Mouse (Mus musculus): ENCODE measurements around the gene Zfp583. TPM values are rescaled to one million over a fixed set of nuclear protein-coding genes. Genes with fewer than 3 reads are reported as not detected.

Zfp583 gene
- polyA plus RNA-seq, 1 experiment from 2014 or later: 14.6 TPM

DNA sequence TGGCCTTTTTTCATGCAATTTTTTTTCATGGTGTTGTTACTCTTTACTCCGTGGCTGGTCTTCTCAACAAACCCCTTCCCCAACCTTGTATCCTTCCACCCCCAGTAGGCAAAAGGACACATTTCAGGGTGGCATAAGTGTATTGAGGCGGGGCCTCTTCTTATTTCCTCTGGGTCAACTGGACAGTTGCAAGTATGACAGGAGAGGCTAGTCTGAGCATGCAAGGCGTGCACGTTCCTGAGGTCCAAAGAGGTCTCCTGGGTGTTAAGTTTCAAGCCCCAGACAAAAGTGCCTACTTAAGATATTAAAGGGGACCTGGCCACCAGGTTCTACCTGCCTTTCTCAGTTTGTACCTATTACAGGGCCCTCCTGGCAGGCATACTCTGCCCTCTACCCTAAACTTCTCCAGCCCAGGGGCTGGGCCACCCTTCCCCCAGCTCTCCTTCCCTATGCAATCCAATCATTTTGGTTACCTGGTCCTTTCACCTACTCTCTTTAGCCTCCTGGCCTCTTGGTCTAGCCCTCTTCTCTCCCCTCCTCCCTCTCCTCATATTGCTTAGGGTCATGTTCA, 46.6 kb downstream of the Zfp583 start:
- H3K4me2 ChIP-seq: peak overlapping the region; percentile 55
- H3K27me3 ChIP-seq (replicated peaks): no peaks in the 10 kb centered on the region
- H3K4me3 ChIP-seq: no peak overlapping the region; the same call in 1 of the 2 replicates
- H3K9ac ChIP-seq: no peak overlapping the region
- 94% methylated on average over 4 of the region's 4 CpGs for WGBS
- no peaks in the 10 kb centered on the region for H3K9me3 ChIP-seq
- H3K27ac ChIP-seq: peak overlapping the region; percentile 92; the same call in 1 of the 2 replicates
- peaks cover 31% of the 10 kb centered on the region for H3K4me1 ChIP-seq
- no peak for ATAC-seq (replicated peaks)
- H3K36me3 ChIP-seq (replicated peaks): no peaks in the 10 kb centered on the region

DNA sequence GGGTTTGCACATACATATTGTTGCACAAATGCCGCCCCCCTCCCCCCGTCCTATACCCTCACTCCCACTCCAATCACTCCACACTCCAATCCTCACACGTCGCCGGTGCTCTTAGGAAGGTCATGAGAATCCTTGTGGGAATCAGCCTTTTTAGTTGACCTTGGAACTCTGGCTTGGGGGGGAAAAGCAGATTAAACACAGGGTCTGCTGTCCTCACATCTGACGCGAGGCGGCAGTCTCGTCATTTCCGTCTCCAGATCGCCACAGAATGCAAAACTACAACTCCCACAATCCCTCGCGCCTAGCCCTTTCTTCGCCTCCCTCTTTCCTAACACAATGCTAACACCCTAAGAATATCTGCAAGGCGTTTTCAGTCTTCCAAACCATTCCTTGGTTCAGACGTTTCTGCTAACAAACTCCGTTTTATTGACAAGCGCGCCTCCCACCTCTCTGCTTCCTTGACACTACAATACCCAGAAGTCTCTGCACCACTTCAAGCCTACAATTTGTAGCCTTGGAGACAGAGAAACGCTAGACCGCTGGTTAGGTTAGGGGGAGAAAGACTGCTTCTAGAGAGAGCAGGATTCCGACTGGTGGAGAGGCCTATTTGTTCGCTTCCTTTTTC, 47.5 kb downstream of the Zfp583 start:
- peak overlapping the region; percentile 92 for H3K27ac ChIP-seq
- peak overlapping the region; percentile 55 for H3K4me2 ChIP-seq
- no peaks in the 10 kb centered on the region for H3K27me3 ChIP-seq (replicated peaks)
- no peaks in the 10 kb centered on the region for H3K9me3 ChIP-seq
- peak; percentile 74 for ATAC-seq (replicated peaks)
- peaks cover 29% of the 10 kb centered on the region for H3K4me1 ChIP-seq
- H3K36me3 ChIP-seq (replicated peaks): no peaks in the 10 kb centered on the region
- WGBS: 1% methylated on average over 23 of the region's 23 CpGs
- peak overlapping the region; percentile 58 for H3K9ac ChIP-seq
- peak overlapping the region; percentile 57 for H3K4me3 ChIP-seq

DNA sequence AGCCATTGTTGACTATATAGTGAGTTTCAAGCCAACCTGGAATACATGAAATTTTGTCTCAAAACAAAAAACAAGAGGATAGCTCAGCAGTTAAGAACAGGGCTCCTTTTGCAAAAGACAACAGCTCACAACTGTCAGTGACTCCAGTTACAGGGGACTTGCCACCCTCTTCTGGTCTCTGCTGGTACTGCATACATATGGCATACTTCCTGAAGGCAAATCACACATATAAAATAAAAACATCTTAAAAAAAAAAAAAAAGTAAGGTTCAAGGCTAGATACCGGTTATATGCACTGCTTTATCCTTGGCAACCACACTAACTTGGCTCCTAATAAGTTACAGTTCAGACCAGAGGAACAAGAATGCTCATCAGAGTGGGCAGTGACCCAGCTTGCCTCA, 48.3 kb downstream of the Zfp583 start:
- Histone ChIP-seq H3K4me3 (peak overlapping the region; percentile 57), H3K27ac (peak overlapping the region; percentile 92), H3K4me1 (peaks cover 21% of the 10 kb centered on the region), H3K36me3 (replicated peaks) (no peaks in the 10 kb centered on the region), H3K9me3 (no peaks in the 10 kb centered on the region), H3K9ac (peak overlapping the region; percentile 58; the same call in 1 of the 2 replicates), H3K27me3 (replicated peaks) (no peaks in the 10 kb centered on the region), H3K4me2 (peak overlapping the region; percentile 55)
- WGBS: 0% methylated on average over 1 of the region's 1 CpGs
- peak; percentile 4 for ATAC-seq (replicated peaks)

DNA sequence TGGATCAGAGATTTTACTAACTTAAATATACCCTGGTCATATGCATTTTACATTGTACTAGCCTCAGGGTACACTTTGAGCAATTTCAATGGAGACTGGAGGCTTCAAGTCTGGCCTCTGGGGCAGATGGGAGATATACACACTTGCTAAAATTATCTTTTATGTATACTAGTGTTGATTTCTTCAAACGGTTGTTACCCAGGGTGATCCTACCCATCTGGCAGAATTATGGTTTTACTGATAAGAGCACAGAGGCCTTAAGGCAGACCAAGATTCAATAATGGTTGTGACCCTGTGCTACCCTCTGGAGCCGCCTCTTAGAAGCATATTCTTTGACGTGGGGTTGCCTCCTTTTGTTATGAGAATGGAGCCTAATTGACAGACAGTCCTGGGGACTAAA, 53.2 kb downstream of the Zfp583 start:
- Histone ChIP-seq H3K36me3 (replicated peaks) (no peaks in the 10 kb centered on the region), H3K4me1 (no peaks in the 10 kb centered on the region), H3K4me2 (no peak overlapping the region), H3K9ac (no peak overlapping the region), H3K4me3 (no peak overlapping the region), H3K9me3 (no peaks in the 10 kb centered on the region), H3K27ac (no peak overlapping the region), H3K27me3 (replicated peaks) (no peaks in the 10 kb centered on the region)
- ATAC-seq (replicated peaks): no peak
- WGBS: 66% methylated on average over 3 of the region's 3 CpGs

DNA sequence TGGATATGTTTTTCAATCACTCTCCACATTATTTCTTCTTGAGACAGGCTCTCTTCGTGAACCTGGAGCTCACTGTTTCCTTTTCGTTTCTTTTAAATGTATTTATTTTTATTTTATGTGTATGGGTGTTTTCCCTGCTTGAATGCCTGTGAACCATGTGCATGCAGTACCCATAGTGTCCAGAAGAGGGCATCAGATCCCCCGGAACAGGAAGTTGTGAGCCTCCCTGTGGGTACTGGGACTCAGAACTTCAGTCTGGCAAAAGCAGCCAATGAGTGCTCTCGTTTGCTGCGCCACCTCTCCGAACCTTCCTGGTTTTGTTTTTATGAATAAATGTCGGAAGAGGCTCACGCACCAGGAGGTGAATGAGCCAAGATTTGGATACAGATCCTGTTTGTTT, 65.4 kb downstream of the Zfp583 start:
- 60% methylated on average over 8 of the region's 8 CpGs for WGBS
- no peaks in the 10 kb centered on the region for H3K9me3 ChIP-seq
- no peak overlapping the region for H3K9ac ChIP-seq
- no peak overlapping the region for H3K27ac ChIP-seq
- no peak overlapping the region for H3K4me3 ChIP-seq
- H3K27me3 ChIP-seq (replicated peaks): no peaks in the 10 kb centered on the region
- H3K4me1 ChIP-seq: no peaks in the 10 kb centered on the region
- H3K4me2 ChIP-seq: no peak overlapping the region
- no peaks in the 10 kb centered on the region for H3K36me3 ChIP-seq (replicated peaks)
- ATAC-seq (replicated peaks): no peak

Other genes starting within 250 kb of the Zfp583 start
- gene Zfp787, start 175.3 kb downstream of the Zfp583 start, polyA plus RNA-seq (2015; fragmentation: Nextera tagmentation; extraction: Ambion mirVana): 26.3 and 28.1 TPM in 2 replicates
- gene Zfp444, start 159.1 kb downstream of the Zfp583 start, polyA plus RNA-seq (2015; fragmentation: Nextera tagmentation; extraction: Ambion mirVana): 102 TPM in 2 replicates
- gene Galp, start 134.2 kb downstream of the Zfp583 start, polyA plus RNA-seq (2015; fragmentation: Nextera tagmentation; extraction: Ambion mirVana): not detected in 2 replicates
- gene Zscan5b, start 109.0 kb downstream of the Zfp583 start, polyA plus RNA-seq (2015; fragmentation: Nextera tagmentation; extraction: Ambion mirVana): not detected in 2 replicates
- gene Epp13, start 78.6 kb downstream of the Zfp583 start, polyA plus RNA-seq (2015; fragmentation: Nextera tagmentation; extraction: Ambion mirVana): not detected in 2 replicates
- 15.5 and 16.8 TPM in 2 replicates for gene Zfp667, start 44.7 kb downstream of the Zfp583 start, polyA plus RNA-seq (2015; fragmentation: Nextera tagmentation; extraction: Ambion mirVana)
- 8.9 and 11.1 TPM in 2 replicates for gene Gm3854, start 12.5 kb upstream of the Zfp583 start, polyA plus RNA-seq (2015; fragmentation: Nextera tagmentation; extraction: Ambion mirVana)
- 5.3 and 6.1 TPM in 2 replicates for gene Zfp78, start 32.0 kb upstream of the Zfp583 start, polyA plus RNA-seq (2015; fragmentation: Nextera tagmentation; extraction: Ambion mirVana)
- gene Zfp28, start 52.0 kb upstream of the Zfp583 start, polyA plus RNA-seq (2015; fragmentation: Nextera tagmentation; extraction: Ambion mirVana): 17.7 and 18.2 TPM in 2 replicates
- gene Smim17, start 67.4 kb upstream of the Zfp583 start, polyA plus RNA-seq (2015; fragmentation: Nextera tagmentation; extraction: Ambion mirVana): 5.9 and 7.5 TPM in 2 replicates
- gene Gm20715, start 79.0 kb upstream of the Zfp583 start, polyA plus RNA-seq (2015; fragmentation: Nextera tagmentation; extraction: Ambion mirVana): 0.05 TPM in 1 of 2 replicates, not detected in the other
- gene Olfr1344, start 107.4 kb upstream of the Zfp583 start, polyA plus RNA-seq (2015; fragmentation: Nextera tagmentation; extraction: Ambion mirVana): 0.20 TPM in 1 of 2 replicates, not detected in the other
- not detected in 2 replicates for gene Olfr1336, start 124.9 kb upstream of the Zfp583 start, polyA plus RNA-seq (2015; fragmentation: Nextera tagmentation; extraction: Ambion mirVana)
- not detected in 2 replicates for gene Olfr1346, start 135.8 kb upstream of the Zfp583 start, polyA plus RNA-seq (2015; fragmentation: Nextera tagmentation; extraction: Ambion mirVana)
- not detected in 2 replicates for gene Olfr5, start 155.7 kb upstream of the Zfp583 start, polyA plus RNA-seq (2015; fragmentation: Nextera tagmentation; extraction: Ambion mirVana)
- gene Olfr1347, start 168.5 kb upstream of the Zfp583 start, polyA plus RNA-seq (2015; fragmentation: Nextera tagmentation; extraction: Ambion mirVana): not detected in 2 replicates
- not detected in 2 replicates for gene Olfr1348, start 177.5 kb upstream of the Zfp583 start, polyA plus RNA-seq (2015; fragmentation: Nextera tagmentation; extraction: Ambion mirVana)
- gene Olfr1349, start 191.7 kb upstream of the Zfp583 start, polyA plus RNA-seq (2015; fragmentation: Nextera tagmentation; extraction: Ambion mirVana): not detected in 2 replicates
- gene Olfr1350, start 233.6 kb upstream of the Zfp583 start, polyA plus RNA-seq (2015; fragmentation: Nextera tagmentation; extraction: Ambion mirVana): not detected in 2 replicates

Measured in midbrain, embryonic 15.5 days (tissue).